Mouse (Mus musculus): Measurements from ENCODE around the gene Nav2. TPM values are rescaled to one million over a fixed set of nuclear protein-coding genes. Genes with fewer than 3 reads are reported as not detected.

Gene Nav2
- polyA plus RNA-seq, 1 experiment, result 1.3 TPM

DNA sequence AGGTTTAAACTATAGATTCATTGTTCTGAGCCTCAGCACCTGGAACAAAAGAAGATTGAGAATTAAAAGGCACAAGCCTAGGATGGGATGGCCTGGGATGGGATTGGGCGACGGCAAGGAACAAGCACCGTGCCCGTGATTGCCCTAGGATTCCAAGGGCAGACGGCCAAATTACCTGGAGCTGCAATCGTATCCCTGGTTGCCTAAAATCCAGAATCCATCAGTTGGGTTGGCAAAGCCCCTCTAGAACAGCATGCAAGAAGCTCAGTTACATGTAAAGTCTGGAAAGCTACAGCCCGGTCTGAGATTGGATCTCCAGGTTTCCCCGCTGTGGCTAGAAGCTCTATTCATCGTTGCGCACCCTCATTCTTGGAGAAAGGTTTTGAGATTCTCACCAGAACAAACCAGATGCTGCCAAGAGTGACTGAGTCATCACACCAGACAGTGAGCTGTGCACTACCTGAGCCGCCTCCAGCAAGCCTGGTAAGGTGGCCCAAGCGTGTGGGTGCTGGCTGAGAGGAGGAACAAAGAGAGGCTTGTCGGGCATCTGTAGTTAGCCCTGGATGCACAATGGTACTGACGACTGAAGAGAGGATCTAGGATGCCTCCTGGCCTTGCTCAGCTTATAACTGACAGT, 531.9 kb downstream of the Nav2 start:
- Histone ChIP-seq H3K4me3 (replicated peaks) (no peak overlapping the region), H3K9me3 (no peaks in the 10 kb centered on the region), H3K27me3 (replicated peaks) (peaks cover 3% of the 10 kb centered on the region)

DNA sequence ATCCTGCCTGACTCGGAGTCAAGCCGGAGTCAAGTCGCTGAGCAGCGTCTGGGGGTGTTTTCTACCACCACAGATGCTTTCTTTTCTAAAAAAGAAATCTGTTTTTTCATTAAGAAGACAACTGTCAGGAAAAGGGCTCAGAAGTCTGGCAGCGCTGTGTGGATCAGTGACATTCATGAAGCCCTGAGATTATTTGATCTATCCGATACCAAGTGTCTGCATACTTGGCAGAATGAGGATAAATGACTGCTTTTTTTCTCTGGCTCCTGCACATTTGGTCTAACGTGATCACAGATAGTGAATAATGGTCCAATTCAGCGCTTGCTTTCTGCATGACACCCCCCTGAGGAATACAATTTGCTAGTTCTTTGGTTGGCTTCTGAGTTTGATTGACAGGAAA, 533.7 kb downstream of the Nav2 start:
- H3K9me3 ChIP-seq, result no peaks in the 10 kb centered on the region

More for the DNA sequence above, 531.9 kb downstream of the Nav2 start:
- TF ChIP-seq FLI1 (IDR thresholded peaks at IDR 0.05; ENCODE audit: low read length) (no peak), GATA1 (IDR thresholded peaks at IDR 0.05; ENCODE audit: borderline replicate concordance, low read length) (no peak)
- Histone ChIP-seq H3K36me3 (replicated peaks; ENCODE audit: low read length) (no peaks in the 10 kb centered on the region), H3K4me1 (peaks cover 6% of the 10 kb centered on the region; the same call in 1 of the 2 replicates)

DNA sequence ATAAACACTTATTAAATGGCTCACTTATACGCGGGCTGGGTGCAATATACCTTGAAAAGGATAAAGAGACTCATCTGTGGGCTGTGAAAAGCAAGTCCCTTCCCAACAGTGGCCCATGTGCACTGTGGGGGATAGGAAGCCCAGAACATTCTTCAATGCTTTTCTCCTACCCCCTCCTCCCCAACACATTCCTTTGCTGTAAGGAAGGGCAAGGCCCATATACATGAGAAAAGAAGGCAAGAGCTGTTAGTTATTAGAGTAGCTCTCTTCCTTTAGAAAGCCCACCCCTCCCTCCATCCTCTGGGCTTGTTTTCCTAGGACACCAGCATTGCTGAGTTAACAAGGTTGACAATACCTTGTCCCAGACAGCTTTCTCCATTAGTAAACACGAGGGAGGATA, 540.1 kb downstream of the Nav2 start:
- peaks cover 3% of the 10 kb centered on the region for H3K9me3 ChIP-seq
- TF ChIP-seq FLI1 (IDR thresholded peaks at IDR 0.05; ENCODE audit: low read length) (no peak), GATA1 (IDR thresholded peaks at IDR 0.05; ENCODE audit: borderline replicate concordance, low read length) (no peak)
- no peak overlapping the region for H3K4me3 ChIP-seq (replicated peaks)
- peaks cover 11% of the 10 kb centered on the region for H3K27me3 ChIP-seq (replicated peaks)
- H3K4me1 ChIP-seq, result no peaks in the 10 kb centered on the region
- no peaks in the 10 kb centered on the region for H3K36me3 ChIP-seq (replicated peaks; ENCODE audit: low read length)

More for the DNA sequence above, 533.7 kb downstream of the Nav2 start:
- Histone ChIP-seq H3K4me3 (replicated peaks) (no peak overlapping the region), H3K36me3 (replicated peaks; ENCODE audit: low read length) (no peaks in the 10 kb centered on the region), H3K4me1 (peaks cover 6% of the 10 kb centered on the region; the same call in 1 of the 2 replicates), H3K27me3 (replicated peaks) (peaks cover 3% of the 10 kb centered on the region)
- TF ChIP-seq GATA1 (IDR thresholded peaks at IDR 0.05; ENCODE audit: borderline replicate concordance, low read length) (no peak), FLI1 (IDR thresholded peaks at IDR 0.05; ENCODE audit: low read length) (no peak)

DNA sequence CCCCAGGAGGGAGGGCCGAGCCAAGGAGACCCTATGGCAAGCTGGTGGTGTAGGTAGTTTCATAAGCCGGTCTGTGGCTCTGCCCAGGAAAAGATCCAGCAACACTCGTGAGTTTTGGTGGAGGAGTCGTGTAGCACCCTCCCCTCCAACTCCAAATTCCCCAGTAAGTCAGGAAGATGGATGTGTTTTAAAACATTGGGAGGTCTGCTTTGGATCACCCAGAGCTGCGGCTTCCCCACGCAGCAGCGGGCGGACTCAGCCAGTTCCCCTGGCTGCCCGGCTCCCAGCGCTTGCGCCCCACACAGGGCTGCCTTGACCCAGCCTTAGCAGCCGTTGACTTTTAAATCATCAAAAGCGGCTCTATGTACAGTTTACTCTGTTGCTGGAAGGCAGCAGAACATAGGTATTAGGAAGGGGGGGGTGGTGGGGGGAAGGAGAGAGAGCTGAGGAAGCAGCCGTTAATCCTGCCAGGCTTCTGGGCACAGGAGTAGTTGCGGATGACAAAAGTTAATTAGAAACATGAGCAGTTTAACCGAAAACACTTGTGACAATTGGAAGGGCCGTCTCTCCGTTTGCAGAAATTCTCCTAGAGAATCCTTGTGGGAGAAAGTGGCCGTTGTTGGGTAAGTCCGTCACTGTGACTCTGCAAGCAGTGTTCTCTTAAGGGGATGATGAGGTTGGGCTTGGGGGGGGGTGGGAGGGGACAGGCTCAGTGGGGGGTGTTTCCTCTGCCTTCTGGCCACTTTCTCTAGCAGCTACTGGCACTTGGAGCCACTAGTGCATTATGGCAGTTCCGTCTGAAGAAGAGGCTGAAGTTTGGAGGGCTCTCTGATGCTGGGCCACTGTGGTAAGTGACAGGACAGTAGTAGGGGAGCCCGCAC, 542.0 kb downstream of the Nav2 start:
- H3K4me3 ChIP-seq (replicated peaks), result no peak overlapping the region
- peaks cover 3% of the 10 kb centered on the region for H3K9me3 ChIP-seq
- TF ChIP-seq FLI1 (IDR thresholded peaks at IDR 0.05; ENCODE audit: low read length) (no peak), GATA1 (IDR thresholded peaks at IDR 0.05; ENCODE audit: borderline replicate concordance, low read length) (no peak)
- H3K36me3 ChIP-seq (replicated peaks; ENCODE audit: low read length), result no peaks in the 10 kb centered on the region
- peaks cover 9% of the 10 kb centered on the region for H3K27me3 ChIP-seq (replicated peaks)
- no peaks in the 10 kb centered on the region for H3K4me1 ChIP-seq

DNA sequence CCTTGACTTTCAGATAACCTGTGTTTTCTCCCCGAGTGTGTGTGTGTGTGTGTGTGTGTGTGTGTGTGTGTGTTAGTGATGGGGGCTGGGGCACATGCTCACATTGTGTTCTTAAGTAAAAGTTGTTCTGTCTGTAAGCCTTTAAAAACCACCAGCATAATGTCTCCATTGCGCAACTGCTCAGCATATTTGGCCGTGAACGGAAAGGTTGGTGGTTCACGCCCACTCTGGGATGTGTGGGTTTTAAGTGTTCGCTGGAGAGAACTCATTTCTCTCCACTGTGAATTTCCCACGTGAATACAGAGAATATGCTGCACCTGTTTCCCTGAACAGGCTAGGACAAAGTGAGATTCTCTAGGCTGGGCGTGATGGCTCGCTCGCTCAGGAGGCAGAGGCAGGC, 542.7 kb downstream of the Nav2 start:
- no peak for TF ChIP-seq GATA1 (IDR thresholded peaks at IDR 0.05; ENCODE audit: borderline replicate concordance, low read length)
- Histone ChIP-seq H3K4me1 (no peaks in the 10 kb centered on the region), H3K27me3 (replicated peaks) (peaks cover 9% of the 10 kb centered on the region), H3K4me3 (replicated peaks) (no peak overlapping the region), H3K36me3 (replicated peaks; ENCODE audit: low read length) (no peaks in the 10 kb centered on the region), H3K9me3 (peaks cover 3% of the 10 kb centered on the region)

DNA sequence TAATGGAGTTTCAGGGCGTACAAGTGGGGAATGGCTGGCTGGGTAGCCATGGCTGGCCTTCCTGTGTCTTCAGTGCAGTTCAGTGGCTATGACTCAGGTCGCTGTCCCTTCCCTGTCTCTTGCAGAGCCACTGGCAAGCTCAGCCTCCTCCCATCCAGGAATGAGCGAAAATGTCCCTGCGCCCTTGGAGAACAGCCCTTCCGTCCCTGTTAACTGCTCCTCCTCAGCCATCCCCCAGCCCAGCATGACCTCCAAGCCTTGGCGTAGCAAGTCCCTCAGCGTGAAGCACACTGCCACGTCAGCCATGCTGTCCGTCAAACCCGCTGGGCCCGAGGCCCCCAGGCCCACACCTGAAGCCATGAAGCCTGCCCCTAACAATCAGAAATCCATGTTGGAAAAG, 543.8 kb downstream of the Nav2 start:
- Histone ChIP-seq H3K36me3 (replicated peaks; ENCODE audit: low read length) (no peaks in the 10 kb centered on the region), H3K4me3 (replicated peaks) (peak overlapping the region; percentile 29), H3K9me3 (peaks cover 3% of the 10 kb centered on the region), H3K27me3 (replicated peaks) (peaks cover 9% of the 10 kb centered on the region), H3K4me1 (no peaks in the 10 kb centered on the region)
- no peak for TF ChIP-seq FLI1 (IDR thresholded peaks at IDR 0.05; ENCODE audit: low read length)

DNA sequence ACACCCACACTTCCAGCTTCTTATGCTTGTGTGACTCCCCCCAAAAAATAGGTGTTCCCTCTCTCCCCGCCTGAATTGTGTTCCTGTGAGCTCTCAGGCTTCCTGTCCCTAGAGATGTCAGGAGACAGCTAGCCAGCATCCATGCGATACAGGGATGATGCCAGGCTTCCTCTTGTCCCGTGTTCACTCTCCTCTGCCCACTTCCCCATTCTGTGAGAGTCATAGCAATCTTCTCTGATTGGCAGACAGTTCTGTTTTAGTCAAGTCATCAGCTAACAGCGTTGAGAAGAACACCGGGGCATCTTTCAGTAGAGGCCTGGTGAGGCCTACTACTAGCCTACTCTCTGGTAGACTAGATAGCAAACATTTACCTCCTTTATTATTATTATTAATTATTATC, 546.1 kb downstream of the Nav2 start:
- H3K27me3 ChIP-seq (replicated peaks), result peaks cover 7% of the 10 kb centered on the region
- no peaks in the 10 kb centered on the region for H3K4me1 ChIP-seq
- H3K36me3 ChIP-seq (replicated peaks; ENCODE audit: low read length), result no peaks in the 10 kb centered on the region
- H3K4me3 ChIP-seq (replicated peaks), result no peak overlapping the region
- TF ChIP-seq FLI1 (IDR thresholded peaks at IDR 0.05; ENCODE audit: low read length) (no peak), GATA1 (IDR thresholded peaks at IDR 0.05; ENCODE audit: borderline replicate concordance, low read length) (no peak)
- peaks cover 3% of the 10 kb centered on the region for H3K9me3 ChIP-seq

DNA sequence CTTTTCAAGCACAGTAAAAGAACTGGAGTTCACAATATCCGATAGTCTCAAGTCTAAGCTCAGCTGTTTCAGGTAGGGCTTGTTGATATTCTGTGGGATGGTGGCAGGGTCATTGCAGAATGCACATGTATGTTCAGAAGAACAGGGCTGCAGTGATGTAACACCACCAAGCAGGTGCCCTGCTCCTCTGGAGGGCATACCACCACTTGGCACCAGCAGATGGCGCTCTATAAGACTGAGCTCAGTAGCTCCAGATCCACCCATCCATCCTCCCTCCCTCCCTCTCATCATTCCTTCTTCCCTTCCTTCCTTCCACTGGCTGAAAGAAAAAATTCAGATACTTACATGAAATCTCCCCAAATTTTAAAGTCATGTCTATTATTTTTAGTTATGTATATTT, 547.6 kb downstream of the Nav2 start:
- TF ChIP-seq GATA1 (IDR thresholded peaks at IDR 0.05; ENCODE audit: borderline replicate concordance, low read length), result no peak
- TF ChIP-seq FLI1 (IDR thresholded peaks at IDR 0.05; ENCODE audit: low read length), result no peak
- no peak overlapping the region for H3K4me3 ChIP-seq (replicated peaks)
- no peaks in the 10 kb centered on the region for H3K4me1 ChIP-seq
- no peaks in the 10 kb centered on the region for H3K36me3 ChIP-seq (replicated peaks; ENCODE audit: low read length)
- peaks cover 3% of the 10 kb centered on the region for H3K9me3 ChIP-seq
- peaks cover 3% of the 10 kb centered on the region for H3K27me3 ChIP-seq (replicated peaks)

DNA sequence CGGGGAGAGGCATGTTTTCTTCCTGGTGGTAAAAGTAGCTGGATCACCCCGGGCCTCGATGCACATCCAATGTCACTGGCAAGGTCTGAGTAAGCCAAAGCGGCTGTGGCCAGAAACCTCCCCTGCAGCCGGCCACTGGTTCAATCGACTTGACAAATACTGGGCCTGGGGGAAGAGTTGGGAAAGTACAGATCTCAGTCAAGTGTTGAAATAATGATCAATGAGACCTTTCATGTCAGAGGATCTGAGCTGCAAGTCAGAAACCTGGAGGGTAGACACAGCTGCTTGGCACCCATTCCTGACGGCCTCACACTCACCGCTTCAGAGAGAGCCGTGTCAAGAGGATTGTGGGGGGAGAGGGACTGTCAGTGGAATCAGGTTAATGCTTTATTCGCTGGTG, 548.9 kb downstream of the Nav2 start:
- no peak for TF ChIP-seq FLI1 (IDR thresholded peaks at IDR 0.05; ENCODE audit: low read length)
- TF ChIP-seq GATA1 (IDR thresholded peaks at IDR 0.05; ENCODE audit: borderline replicate concordance, low read length), result no peak
- H3K4me3 ChIP-seq (replicated peaks), result no peak overlapping the region

DNA sequence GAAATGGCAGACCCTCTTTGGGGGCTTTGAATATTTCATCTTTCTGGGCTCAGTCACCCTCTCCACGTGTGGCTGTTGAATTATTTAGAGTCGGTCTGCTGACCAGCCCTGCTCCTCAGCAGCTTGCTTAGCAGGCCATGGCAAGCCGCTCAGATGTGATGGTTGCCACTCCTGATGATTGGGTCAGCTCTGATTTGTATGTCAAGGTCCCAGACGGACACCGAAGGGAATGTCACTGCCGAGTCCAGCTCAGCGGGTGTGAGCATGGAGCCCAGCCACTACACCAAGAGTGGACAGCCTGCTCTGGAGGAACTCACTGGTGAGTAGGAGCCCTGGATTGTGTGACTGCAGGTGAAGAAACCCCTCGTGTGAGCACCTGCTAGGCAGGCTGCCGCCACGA, 549.4 kb downstream of the Nav2 start:
- Histone ChIP-seq H3K27me3 (replicated peaks) (no peaks in the 10 kb centered on the region), H3K9me3 (no peaks in the 10 kb centered on the region), H3K4me3 (replicated peaks) (no peak overlapping the region), H3K36me3 (replicated peaks; ENCODE audit: low read length) (no peaks in the 10 kb centered on the region), H3K4me1 (peaks cover 8% of the 10 kb centered on the region)
- TF ChIP-seq GATA1 (IDR thresholded peaks at IDR 0.05; ENCODE audit: borderline replicate concordance, low read length), result no peak
- TF ChIP-seq FLI1 (IDR thresholded peaks at IDR 0.05; ENCODE audit: low read length), result no peak

More for the DNA sequence above, 548.9 kb downstream of the Nav2 start:
- no peaks in the 10 kb centered on the region for H3K9me3 ChIP-seq
- H3K36me3 ChIP-seq (replicated peaks; ENCODE audit: low read length), result no peaks in the 10 kb centered on the region
- peaks cover 5% of the 10 kb centered on the region; the same call in 1 of the 2 replicates for H3K4me1 ChIP-seq
- no peaks in the 10 kb centered on the region for H3K27me3 ChIP-seq (replicated peaks)
